Mouse (Mus musculus) A20 (cell line): Measurements from ENCODE around the gene Tmem117.

Experiments
- DNase-seq: peaks from one replicate; pipeline ENCODE4 v3.0.0-alpha.2; 2011; ENCODE audit warnings: low read depth, low spot score

Gene Tmem117

DNA sequence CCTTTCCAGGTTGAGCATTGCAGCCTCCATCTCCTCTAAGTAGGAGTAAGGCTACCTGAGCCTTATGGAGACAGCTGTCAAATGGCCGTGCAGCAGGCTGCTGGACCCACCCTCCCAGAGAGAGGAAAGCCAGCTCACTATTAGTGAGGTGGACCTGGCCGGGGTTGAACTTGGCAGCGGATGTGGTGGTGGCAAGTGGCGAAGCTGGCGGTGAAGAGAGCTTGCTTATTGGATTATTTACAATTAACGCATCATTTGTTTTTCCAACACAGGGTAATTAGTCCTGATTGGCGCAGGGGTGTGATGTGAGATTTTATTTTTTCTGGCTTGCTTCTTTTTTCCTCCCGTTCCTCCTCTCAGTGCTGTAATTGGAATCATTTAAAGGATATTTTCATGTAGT, 19.4 kb downstream of the Tmem117 start:
- no peak for DNase-seq

DNA sequence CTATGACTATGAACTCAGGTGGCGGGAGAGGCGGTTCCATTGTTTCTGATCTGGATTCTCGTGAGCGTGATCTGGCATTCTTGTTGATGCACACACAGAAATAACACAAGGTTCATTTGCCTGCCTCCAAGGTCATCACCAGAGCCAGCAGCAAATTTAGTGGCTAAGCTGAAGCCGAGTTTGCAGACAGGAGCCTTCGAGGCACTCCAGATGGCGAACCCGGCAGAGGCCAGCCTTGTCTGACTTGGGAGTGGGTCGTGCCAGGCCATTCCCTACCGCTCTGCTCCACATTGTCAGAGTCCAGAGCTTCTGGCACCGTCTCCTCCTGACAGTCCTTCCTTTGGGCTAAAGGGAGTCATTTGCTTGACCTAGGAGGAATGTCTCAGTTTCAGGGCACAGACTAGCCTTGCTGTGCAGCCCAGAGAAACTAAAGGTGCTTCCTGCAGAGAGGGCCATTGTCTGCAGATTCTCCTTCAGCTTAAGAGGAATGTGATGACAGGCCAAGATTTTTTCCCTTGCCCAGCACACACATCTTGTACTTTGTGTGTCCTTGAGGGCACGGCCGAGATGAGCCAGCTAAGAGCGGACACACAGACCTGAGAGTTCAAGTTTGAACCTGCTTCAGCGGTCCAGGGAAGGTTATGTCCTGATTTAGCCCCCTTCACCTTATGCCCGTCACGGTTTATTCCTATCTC, 20.2 kb downstream of the Tmem117 start:
- DNase-seq: no peak

DNA sequence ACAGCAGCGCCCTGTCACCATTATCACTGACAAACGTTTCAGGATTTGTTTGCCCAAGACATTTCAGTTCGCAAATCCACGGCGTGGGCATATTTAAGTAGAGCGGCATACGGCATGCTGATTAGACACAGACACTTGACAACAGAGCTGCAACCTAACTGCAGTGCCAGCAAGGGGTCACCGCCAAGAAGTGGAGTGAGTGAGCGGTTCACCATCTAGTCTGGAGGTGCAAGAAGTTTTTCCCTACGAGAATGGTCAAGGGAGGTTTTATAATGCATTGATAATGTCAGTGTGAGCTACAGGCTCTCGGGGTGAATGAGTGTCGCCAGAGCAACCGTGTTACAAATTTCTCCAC, 20.7 kb downstream of the Tmem117 start:
- DNase-seq: no peak

DNA sequence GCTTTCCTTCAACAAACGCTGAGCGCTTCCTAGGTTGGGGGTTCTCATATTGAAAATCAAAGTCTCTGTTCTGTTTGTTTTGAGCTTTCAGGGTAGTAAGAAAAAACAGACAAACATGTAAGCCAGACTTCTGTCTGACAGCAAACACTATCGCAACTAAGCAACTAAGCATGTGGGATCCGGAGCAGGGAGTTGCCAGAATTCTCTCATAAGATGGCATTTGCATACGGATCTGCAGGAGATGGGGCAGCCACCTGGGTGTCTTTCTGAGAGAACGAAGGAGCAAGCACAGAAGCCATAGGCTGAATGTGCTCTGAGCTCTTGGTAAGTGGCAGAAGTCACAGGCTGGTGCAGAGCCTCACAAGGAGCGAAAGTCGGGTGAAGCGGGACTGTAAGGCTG, 22.3 kb downstream of the Tmem117 start:
- no peak for DNase-seq

DNA sequence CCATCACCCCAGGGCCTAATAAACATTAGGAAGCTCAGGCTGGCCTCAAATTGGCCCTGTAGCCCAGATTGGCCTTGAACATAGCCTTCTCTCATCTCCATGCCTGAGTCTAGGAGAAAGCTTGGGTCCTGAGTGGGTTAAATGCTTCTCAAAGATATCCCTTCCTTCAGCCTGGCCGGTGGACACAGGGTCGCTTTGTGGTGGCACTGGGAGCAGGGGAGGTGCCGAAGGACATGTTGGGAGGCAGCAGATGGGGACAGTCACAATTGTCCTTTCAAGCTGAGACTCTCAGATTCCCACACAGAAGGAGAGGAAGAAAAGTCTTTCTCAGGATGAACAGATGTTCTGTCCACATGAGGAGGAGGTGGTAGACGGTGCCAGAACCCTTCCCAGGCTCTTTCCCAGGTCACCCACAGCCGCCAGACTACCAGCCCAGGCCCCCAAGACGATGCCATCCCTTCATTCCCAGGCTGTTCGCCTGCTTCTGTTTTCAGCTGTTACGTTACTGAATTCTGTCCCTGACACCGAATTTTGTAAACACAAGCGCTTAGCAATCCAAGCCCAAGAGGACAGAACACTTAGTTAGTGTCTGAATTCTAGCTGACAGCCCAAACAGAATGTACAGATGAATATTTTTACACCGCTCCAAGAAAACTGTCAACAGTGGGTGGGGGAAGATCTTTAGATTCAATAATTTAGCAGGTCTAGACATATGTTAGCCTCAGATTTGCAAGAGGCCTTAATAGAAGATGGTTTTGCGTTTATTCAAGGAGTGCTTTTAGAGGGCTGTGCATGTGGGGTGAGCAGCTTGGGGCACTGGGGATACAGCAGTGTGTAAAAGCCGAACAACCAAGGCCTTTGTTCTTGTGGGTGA, 23.2 kb downstream of the Tmem117 start:
- no peak for DNase-seq

DNA sequence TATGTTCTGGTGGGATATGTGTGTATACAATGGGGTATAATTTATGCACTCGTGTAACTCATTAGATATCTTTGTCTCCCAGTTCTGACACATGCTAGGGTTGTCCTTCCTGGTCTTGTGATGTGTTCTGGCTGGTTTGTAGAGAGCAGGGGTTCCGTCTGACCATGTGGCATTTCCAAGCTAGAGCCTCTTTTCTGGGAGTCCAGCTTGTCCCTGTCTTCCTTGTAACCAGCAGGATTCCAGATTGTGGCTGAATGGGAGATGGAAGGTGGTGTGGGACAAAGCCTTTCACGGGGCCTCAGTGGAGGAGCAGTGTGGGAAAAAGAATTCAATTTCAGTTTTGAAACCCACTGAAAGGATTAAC, 23.8 kb downstream of the Tmem117 start:
- DNase-seq: no peak

DNA sequence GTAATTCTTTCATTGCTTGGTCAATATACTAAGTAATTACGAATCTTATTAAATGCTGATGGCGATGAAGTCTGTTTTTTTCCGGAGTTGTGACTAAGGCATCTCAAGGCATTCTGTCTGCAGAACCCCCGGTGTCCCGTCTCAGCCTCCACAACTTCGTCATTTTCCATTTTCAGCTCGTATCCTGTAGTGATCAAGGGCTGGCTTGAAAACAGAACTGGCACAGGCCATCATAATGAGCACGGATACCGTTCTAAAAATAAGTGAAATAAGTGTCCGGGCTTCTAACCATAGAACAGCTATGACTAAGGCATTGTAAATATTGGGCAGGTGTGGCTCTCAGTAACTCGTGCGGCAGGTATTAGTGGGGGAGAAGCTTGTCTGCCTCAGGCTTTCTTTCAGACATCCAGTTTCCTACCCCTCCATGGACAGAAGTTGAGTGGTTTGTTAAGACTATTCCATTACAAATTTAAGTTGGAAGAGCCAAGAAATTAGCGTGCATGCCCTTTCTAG, 26.8 kb downstream of the Tmem117 start:
- no peak for DNase-seq

DNA sequence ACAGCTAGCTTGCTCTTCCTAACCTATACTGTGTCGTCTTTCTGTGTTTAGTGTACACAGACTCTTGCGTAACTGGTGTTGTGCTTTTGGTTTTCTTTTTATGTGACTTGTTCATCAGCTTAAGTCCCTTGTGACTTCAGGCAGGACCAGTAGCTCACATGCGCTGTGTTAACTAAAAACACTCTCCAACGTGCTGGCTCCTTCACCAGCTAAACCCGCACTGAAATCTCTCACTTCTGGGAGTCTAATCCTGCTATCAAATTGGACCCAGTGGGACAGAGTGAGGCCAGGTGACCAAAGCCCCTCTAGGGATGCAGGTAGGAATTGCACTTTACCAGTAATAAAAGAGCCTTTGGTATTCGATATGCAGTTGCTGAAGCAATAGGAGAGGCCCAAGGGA, 28.9 kb downstream of the Tmem117 start:
- DNase-seq: no peak

DNA sequence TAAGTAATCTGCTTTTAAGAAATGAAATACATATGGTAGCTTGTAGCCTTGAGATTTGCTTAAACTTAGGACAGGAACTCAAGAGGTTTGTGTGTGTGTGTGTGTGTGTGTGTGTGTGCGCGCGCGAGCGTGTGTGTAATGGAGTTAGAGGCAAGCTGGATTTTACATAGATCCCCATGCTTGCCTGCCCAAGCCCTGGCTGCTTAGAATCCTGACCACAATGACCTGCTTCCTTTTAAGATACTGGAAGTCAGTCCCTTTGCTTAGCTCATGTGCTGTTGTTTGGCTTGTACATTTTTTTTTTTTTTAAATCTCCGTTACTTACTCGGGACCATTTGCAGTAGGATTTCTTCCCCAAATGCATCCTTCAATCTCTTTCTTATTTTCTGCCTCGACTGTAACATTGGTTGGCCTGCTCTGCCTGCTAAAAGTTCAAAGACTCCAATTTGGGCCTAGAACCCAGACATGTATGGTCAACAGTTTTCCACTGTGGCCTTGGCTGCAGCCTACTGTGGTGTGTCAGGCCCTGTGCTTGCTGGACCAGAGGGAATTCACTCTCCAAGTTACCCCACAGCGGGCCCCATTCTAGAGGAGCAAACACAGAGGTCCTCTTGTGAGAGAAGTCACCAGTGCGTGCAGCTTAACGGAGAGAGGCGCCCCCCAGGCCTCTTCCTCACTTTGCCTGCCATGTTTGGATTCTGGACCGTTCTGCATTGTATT, 29.5 kb downstream of the Tmem117 start:
- no peak for DNase-seq

DNA sequence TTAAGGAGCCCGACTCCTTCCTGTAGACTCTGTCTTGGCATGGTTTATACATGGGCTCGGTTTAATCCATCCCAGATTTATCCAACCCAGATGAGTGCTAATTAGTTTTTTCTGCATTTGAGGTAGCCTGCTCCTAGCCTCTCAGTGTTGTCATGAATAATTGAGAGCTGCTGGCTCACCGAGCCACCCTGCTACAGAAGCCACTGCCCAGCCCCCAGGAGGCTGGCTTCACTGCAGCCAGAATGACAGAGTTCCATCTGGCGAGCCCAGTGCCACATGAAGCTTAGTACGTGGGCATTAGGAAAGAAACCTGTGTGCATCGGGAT, 30.0 kb downstream of the Tmem117 start:
- DNase-seq: no peak

DNA sequence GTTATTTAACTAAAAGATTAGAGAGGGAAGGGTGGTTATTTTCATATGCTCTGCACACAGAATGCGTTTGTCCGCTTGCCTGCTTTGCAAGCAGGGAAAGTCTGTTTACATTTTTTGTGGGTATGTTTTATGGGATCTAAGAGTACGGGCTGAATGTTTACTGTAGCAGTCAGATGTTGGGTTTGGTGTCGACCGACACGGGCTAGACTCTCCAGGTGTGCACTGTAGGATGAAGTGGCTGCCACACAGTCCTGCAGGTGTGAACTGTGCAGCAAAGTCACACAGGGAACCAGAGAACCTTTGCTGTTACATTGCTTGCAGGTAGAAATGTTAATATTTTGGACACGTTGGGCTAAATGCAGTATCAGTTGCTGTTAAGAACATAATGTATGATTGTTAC, 31.9 kb downstream of the Tmem117 start:
- no peak for DNase-seq

DNA sequence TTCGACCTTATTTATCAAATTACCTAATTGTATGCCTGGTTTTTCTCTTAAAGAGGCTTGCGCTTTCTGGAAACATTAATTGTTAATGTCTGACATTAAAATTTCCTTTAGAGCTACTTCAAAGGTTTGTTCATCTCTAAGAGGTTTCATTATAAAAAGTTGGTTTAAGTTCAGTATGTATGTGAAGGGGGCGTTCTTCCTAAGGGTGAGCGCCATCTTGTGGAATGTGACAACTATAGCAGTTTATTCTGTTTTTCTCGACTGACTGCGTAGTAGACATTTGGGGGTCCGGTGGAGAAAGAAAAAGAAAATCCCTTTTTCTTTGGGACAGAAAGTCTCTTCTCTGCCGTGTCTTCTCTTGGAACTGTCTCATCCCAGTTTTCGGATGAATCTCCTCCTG, 32.4 kb downstream of the Tmem117 start:
- peak; percentile 58 for DNase-seq

DNA sequence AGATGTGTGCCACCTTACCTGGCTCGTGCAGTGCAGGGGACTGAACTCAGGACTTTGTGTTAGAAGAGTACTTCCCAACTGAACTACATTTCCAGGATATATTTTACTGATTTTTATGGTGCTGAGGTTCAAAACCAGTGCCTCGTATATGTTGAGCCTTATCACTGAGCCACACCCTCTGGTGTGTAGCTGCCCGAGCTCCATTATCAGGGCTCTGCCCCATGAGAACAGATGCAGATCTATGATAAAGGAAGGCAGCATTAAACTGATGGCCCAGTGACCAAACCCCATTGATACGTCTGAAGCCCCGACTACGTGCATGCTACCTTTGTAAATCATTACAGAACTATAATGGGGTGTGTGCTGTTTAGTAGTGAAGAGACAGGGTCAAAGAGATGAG, 35.6 kb downstream of the Tmem117 start:
- DNase-seq: no peak

DNA sequence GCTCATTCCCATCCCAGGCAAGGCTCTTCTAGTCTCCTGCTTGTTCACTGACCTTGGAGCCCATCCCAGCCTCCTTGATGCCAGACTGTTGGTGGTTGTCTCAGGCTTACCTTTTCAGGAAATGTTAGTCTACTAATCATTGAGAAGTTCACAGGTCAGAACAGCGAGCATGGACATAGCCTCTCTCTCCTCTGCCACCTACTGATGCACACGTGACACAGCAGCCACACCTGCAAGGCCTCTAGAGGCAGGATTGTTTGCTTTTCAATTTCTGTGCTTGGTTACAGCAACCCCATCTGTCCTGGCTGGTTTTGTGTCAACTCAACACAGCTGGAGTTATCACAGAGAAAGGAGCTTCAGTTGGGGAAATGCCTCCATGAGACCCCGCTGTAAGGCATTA, 52.1 kb downstream of the Tmem117 start:
- DNase-seq: peak; percentile 11

DNA sequence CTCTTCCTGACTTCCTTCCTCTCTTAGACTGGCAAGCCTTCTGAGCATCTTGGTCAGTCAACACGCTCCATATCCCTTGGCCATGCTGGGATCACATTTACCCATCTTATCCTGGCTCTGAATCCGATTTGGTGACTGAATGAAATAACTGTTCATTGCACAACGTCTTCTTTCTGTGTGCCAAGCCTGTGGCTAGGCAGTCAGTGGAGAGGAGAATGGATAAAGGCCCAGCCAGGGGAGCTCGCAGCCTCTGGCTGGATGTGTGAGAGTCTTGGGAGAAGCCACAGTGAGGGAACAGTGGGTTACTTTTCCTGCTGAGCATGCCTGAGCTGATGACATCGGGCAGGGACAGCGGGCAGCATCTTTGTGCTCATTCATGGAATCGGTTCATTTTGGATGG, 55.2 kb downstream of the Tmem117 start:
- no peak for DNase-seq

DNA sequence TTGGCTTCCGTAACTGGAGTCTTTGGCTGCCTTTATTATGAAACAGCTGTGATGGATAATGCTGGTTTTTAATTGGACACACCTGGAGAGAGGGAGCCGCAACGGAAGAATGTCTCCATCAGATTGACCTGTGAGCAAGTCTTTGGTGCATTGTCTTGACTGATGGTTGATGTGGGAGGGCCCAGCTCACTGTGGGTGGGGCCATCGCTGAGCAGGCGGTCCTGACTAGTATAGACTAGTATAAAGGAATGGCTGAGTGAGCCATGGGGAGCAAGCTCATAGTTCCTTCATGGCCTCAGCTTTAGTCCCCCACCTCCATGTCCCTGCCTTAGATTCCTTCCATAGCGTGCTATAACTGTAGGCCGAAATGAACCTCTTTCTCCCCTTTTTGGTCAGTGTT, 58.1 kb downstream of the Tmem117 start:
- DNase-seq: no peak

DNA sequence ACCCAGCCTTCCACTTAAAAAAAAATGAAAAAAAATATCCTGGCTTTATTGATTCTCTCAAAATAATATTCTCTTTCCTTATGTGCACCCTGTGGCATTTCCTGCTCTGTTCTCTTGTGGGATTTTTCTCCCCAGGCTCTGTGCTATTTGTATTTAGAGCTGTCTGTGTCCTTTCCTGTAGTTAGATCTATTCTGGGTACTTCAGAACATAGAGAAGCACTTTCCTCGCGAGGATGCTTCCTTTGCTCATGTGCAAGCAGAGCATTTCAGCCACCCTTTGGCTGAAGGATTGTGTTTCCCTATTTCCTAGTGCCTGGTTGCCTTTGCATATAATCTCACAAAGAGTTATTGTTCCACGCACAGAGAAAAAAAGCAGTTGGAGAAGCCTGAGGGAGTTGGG, 58.6 kb downstream of the Tmem117 start:
- DNase-seq: no peak

DNA sequence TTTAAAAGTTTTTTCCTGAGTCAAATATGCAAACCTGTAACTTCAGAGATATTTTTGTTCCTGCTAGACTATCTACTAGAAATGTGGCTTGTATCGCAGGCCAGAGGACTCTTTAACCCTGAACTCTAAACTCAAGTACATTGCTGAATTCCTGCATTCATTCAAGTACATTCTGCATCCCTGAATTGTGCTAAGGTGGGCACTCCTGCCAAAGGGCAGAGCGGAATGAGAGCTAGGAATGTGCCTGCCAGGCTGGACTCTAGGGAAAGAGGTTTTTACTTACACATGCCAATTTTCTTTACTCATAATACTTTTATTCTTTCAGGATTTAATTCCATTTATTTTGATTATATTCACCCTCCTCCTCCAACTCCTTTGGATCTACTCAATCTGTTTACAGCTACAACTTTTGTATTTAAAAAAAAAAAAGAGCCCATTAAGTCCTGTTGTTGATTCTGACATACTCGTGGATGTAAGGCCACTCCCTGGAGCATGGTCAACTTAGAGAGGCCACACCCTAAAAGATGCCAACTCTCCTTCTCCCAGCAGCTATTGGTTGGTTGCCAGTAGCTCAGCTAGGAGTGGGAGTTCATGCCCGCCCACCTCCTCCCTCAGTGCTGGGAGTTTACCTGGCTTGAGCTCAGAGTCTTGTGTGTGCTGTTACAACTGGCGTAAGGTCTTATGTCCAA, 60.3 kb downstream of the Tmem117 start:
- no peak for DNase-seq

DNA sequence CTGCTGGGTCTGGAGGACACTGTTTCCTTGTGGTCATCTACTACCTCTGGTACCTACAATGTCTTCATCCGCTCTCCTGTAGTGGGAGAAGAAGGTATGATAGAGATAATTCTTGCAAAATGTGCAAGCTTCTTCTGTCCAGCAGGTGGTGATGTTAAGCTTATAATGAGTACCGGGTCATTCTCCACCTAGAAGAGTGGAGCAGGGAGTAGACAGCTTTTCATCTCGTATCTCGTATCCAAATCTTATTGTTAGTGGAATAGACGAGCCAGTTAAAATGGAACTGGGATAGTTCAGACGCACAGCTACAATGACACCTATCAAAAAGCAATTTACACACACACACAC, 60.8 kb downstream of the Tmem117 start:
- peak; percentile 5 for DNase-seq

DNA sequence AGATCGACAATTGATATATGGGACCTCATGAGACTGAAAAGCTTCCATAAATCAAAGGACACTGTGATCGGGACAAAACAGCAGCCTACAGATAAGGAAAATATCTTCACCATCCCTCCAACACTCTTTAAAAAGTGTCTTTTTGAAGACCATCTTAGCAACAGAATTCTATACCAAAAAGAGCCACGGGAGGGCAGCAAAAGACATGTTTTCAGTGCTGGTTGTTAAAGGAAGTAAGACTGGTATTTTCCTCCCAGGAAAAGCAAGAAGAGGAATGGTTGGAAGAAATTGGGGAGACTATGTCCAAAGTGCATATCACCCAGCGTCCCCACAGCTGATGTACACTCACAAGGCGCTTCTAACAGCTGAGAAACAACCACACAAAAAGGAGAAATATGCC, 93.7 kb downstream of the Tmem117 start:
- peak; percentile 7 for DNase-seq

DNA sequence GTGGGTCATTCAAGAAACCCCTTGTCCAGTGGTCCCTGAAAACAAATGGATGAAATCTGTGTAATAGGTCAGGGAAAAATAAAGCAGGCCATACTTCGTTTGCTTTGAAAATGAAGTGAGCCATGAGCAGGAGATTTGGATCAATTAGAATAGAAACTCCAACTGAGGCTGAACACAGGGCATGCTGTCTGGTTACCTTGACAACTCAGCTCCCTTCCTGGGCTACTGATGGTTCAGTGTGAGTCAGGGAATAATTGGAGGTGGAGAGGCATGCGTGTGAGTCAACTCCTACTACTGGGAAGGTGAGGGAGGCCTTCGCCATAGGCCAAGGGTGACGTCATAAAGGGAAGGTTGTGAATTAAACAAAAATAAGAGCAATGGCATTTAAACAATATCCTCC, 103.1 kb downstream of the Tmem117 start:
- DNase-seq: no peak

DNA sequence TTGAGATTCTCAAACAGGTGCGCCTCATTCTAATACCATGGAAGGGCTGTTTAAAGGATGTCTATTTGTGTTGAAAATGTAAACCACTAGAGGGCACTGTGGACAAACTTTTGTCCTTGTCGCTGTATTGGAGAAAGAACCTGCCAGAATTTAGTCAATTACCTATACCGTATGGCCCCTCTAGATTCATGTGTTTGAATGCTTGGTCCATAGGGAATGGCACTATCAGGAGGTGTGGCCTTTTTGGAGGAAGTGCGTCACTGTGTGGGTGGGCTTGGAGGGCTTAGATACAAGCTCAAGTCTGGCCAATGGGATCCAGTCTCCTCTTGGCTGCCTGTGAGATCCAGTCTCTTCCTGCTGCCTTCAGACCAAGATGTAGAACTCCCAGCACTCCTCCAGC, 140.2 kb downstream of the Tmem117 start:
- peak; percentile 3 for DNase-seq
